8 mouse cellular contexts compared by ENCODE assay signal in the genomic region with DNA sequence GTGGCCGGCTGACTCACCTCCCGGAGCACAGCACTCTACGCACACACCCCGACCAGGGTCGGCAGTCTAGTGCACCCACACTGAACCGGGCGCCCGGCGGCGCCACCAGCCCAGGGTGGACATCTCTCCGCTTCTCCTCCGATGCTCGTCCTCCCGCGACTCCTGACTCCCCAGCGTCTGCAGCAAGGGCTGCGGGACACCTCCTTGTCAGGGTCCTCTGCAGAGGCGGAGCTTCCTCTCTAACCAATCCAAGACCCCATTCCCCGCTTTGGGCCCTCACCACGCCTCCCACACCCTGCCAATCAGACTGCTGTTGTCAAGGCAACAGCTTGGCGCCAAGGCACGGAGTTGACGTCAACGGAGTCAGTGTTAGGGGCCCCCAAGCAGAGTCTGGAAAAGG. TPM values are rescaled to one million over a fixed set of nuclear protein-coding genes. Genes with fewer than 3 reads are reported as not detected.
A peak's percentile ranks its signal among the peaks of the same experiment; 100 is the strongest.
DNase-seq lines count a peak whose midpoint lies in the region; ATAC-seq lines count a peak whose summit lies in the region.

A gene (minus strand): TSS at position 191 of the 400 bp plus-strand sequence.
A gene (plus strand): TSS at position 338 of the 400 bp plus-strand sequence.

- DNase-seq in adrenal gland, adult 2 months = peak; percentile 84
- peak; percentile 90 to 93 for DNase-seq in cerebellum, postnatal 25 days
- DNase-seq in frontal cortex, postnatal 36 days (ENCODE audit: low spot score in 2 of 2) = peak; percentile 89 to 90
- peak; percentile 82 to 95 for DNase-seq in layer of hippocampus, postnatal 14 days (ENCODE audit: low spot score in 2 of 2)
- peak; percentile 95 for DNase-seq in retina, postnatal 1 day
- no peak for DNase-seq in T-cell, adult 2 months (ENCODE audit: low spot score)

- peak within 1 kb of the TSS; percentile 63 for H3K4me3 ChIP-seq in hindbrain, embryonic 13.5 days
- peak within 1 kb of the TSS; percentile 64 for H3K4me3 ChIP-seq in lung, embryonic 16.5 days (ENCODE audit: low read length)

- H3K27ac ChIP-seq in hindbrain, embryonic 13.5 days = peak within 1 kb of the TSS; percentile 96
- H3K27ac ChIP-seq in lung, embryonic 16.5 days (ENCODE audit: low read length) = peak within 1 kb of the TSS; percentile 94

- H3K9ac ChIP-seq in hindbrain, embryonic 13.5 days = peak within 1 kb of the TSS; percentile 78
- peak within 1 kb of the TSS; percentile 74 for H3K9ac ChIP-seq in lung, embryonic 16.5 days (ENCODE audit: low read length)

- peaks cover 2% of the 10 kb centered on the region; the same call in 1 of the 2 replicates for H3K36me3 ChIP-seq in hindbrain, embryonic 13.5 days
- no peaks in the 10 kb centered on the region for H3K36me3 ChIP-seq in lung, embryonic 16.5 days (ENCODE audit: control insufficient read depth, insufficient read depth, low read length)

- H3K9me3 ChIP-seq in hindbrain, embryonic 13.5 days = peaks cover 25% of the 10 kb centered on the region
- peaks cover 26% of the 10 kb centered on the region for H3K9me3 ChIP-seq in lung, embryonic 16.5 days (ENCODE audit: control insufficient read depth, low read length)

- H3K4me1 ChIP-seq in hindbrain, embryonic 13.5 days (replicated peaks) = no peaks in the 10 kb centered on the region
- H3K4me1 ChIP-seq in lung, embryonic 16.5 days (replicated peaks; ENCODE audit: control insufficient read depth, insufficient read depth, low read length) = 0 out of 2 replicates have a peak, but pooled peaks cover 2% of the 10 kb centered on the region

- peak; percentile 26 for ATAC-seq in hindbrain, embryonic 13.5 days (ENCODE audit: low FRiP score)
- ATAC-seq in lung, embryonic 16.5 days (ENCODE audit: low read depth) = peak; percentile 48

- H3K4me2 ChIP-seq in hindbrain, embryonic 13.5 days = peak within 1 kb of the TSS; percentile 56
- H3K4me2 ChIP-seq in lung, embryonic 16.5 days (ENCODE audit: low read depth, low read length) = peak within 1 kb of the TSS; percentile 61

- WGBS in hindbrain, embryonic 13.5 days = 46% methylated on average over 24 of the region's 24 CpGs
- 61% methylated on average over 24 of the region's 24 CpGs for WGBS in lung, embryonic 16.5 days

- H3K27me3 ChIP-seq in hindbrain, embryonic 13.5 days = no peaks in the 10 kb centered on the region
- H3K27me3 ChIP-seq in lung, embryonic 16.5 days (ENCODE audit: control insufficient read depth, insufficient read depth, low read depth, low read length) = no peaks in the 10 kb centered on the region

RNA-seq across cellular contexts. Expression of the first gene that starts in this region (rescaled TPM):
- total RNA-seq in adrenal gland, adult 2 months (2021) = 10 to 100 TPM; 41.3 to 41.5 TPM
- polyA plus RNA-seq in adrenal gland, adult 2 months (2012; rRNA removed) = 2.7 and 3.0 TPM in 2 replicates
- 69.9 and 77.2 TPM in 2 replicates for polyA plus RNA-seq in hindbrain, embryonic 13.5 days (2015; fragmentation: Nextera tagmentation; extraction: Ambion mirVana)
- 100 to 1,000 TPM; 164 to 197 TPM for total RNA-seq in layer of hippocampus, postnatal 14 days (2021)
- polyA plus RNA-seq in lung, embryonic 16.5 days (2015; fragmentation: Nextera tagmentation; extraction: Ambion mirVana) = 102 and 119 TPM in 2 replicates

RNA-seq across cellular contexts. Expression of the second gene that starts in this region (rescaled TPM):
- total RNA-seq in adrenal gland, adult 2 months (2021) = 1 to 10 TPM; 1.2 to 1.4 TPM
- 0.08 and 0.31 TPM in 2 replicates for polyA plus RNA-seq in adrenal gland, adult 2 months (2012; rRNA removed)
- 28.7 and 30.2 TPM in 2 replicates for polyA plus RNA-seq in hindbrain, embryonic 13.5 days (2015; fragmentation: Nextera tagmentation; extraction: Ambion mirVana)
- 10 to 100 TPM; 33.7 to 37.1 TPM for total RNA-seq in layer of hippocampus, postnatal 14 days (2021)
- 3.5 and 5.1 TPM in 2 replicates for polyA plus RNA-seq in lung, embryonic 16.5 days (2015; fragmentation: Nextera tagmentation; extraction: Ambion mirVana)

Comparison
In these comparisons a context has a peak if more than half of its experiments do, and no peak if none do; other contexts are left out.
1. RNA of the second gene that starts in this region (total RNA-seq): 33.7 to 37.1 TPM in layer of hippocampus, postnatal 14 days; 1.2 to 1.4 TPM in adrenal gland, adult 2 months; every median in the first group is over 10 times any median in the second.
2. RNA of the first gene that starts in this region (polyA plus RNA-seq): 102 to 119 TPM in lung, embryonic 16.5 days and 69.9 to 77.2 TPM in hindbrain, embryonic 13.5 days; 2.7 to 3.0 TPM in adrenal gland, adult 2 months; every median in the first group is over 10 times any median in the second.